Mouse (Mus musculus): ENCODE results near the gene Mgat5. TPM values are rescaled to one million over a fixed set of nuclear protein-coding genes. Genes with fewer than 3 reads are reported as not detected.

Mgat5 gene
- polyA plus RNA-seq, 2 experiments: 6.6 to 8.4 TPM

GRCm38 (mm10) chr1:127296815-127297214 is 92.0 kb downstream of the Mgat5 start:
- H3K4me2 ChIP-seq (replicated peaks; ENCODE audit: low read depth, low read length, severe bottlenecking): no peak overlapping the region
- ATAC-seq (ENCODE audit: low FRiP score, low read depth) (no peak), DNase-seq (ENCODE audit: low spot score) (no peak)
- no peaks in the 10 kb centered on the region for H3K27me3 ChIP-seq (ENCODE audit: control insufficient read depth, insufficient read depth, low read length)
- H3K27ac ChIP-seq (replicated peaks; ENCODE audit: low read depth, low read length): no peak overlapping the region
- WGBS: 84% methylated on average over 3 of the region's 3 CpGs
- H3K9ac ChIP-seq (ENCODE audit: low read depth, low read length, severe bottlenecking): no peak overlapping the region
- no peaks in the 10 kb centered on the region for H3K9me3 ChIP-seq (ENCODE audit: control insufficient read depth, low read length)
- H3K4me3 ChIP-seq (replicated peaks; ENCODE audit: low read length): no peak overlapping the region
- no peak for TF ChIP-seq POLR2A (IDR thresholded peaks at IDR 0.05; ENCODE audit: borderline replicate concordance, extremely low read depth, insufficient read depth, insufficient read length)
- H3K36me3 ChIP-seq (ENCODE audit: control insufficient read depth, insufficient read depth, low read length): no peaks in the 10 kb centered on the region
- H3K4me1 ChIP-seq (ENCODE audit: control insufficient read depth, insufficient read depth, low read length): no peaks in the 10 kb centered on the region

GRCm38 (mm10) chr1:127299774-127300173 is 95.0 kb downstream of the Mgat5 start:
- no peaks in the 10 kb centered on the region for H3K27me3 ChIP-seq (ENCODE audit: control insufficient read depth, insufficient read depth, low read length)
- no peaks in the 10 kb centered on the region for H3K4me1 ChIP-seq (ENCODE audit: control insufficient read depth, insufficient read depth, low read length)
- no peak overlapping the region for H3K27ac ChIP-seq (replicated peaks; ENCODE audit: low read depth, low read length)
- H3K9ac ChIP-seq (ENCODE audit: low read depth, low read length, severe bottlenecking): no peak overlapping the region
- no peak for DNase-seq (ENCODE audit: low spot score)
- WGBS: 86% methylated on average over 1 of the region's 1 CpGs
- H3K4me3 ChIP-seq (replicated peaks; ENCODE audit: low read length): no peak overlapping the region
- H3K4me2 ChIP-seq (replicated peaks; ENCODE audit: low read depth, low read length, severe bottlenecking): no peak overlapping the region
- no peak for ATAC-seq (ENCODE audit: low FRiP score, low read depth)
- TF ChIP-seq POLR2A (IDR thresholded peaks at IDR 0.05; ENCODE audit: borderline replicate concordance, extremely low read depth, insufficient read depth, insufficient read length): no peak
- H3K9me3 ChIP-seq (ENCODE audit: control insufficient read depth, low read length): no peaks in the 10 kb centered on the region
- no peaks in the 10 kb centered on the region for H3K36me3 ChIP-seq (ENCODE audit: control insufficient read depth, insufficient read depth, low read length)

GRCm38 (mm10) chr1:127301038-127301437 is 96.2 kb downstream of the Mgat5 start:
- no peak overlapping the region for H3K4me3 ChIP-seq (replicated peaks; ENCODE audit: low read length)
- no peak for ATAC-seq (ENCODE audit: low FRiP score, low read depth)
- no peaks in the 10 kb centered on the region for H3K27me3 ChIP-seq (ENCODE audit: control insufficient read depth, insufficient read depth, low read length)
- no peak overlapping the region for H3K4me2 ChIP-seq (replicated peaks; ENCODE audit: low read depth, low read length, severe bottlenecking)
- no peak for TF ChIP-seq POLR2A (IDR thresholded peaks at IDR 0.05; ENCODE audit: borderline replicate concordance, extremely low read depth, insufficient read depth, insufficient read length)
- 84% methylated on average over 6 of the region's 6 CpGs for WGBS
- no peak for DNase-seq (ENCODE audit: low spot score)
- no peaks in the 10 kb centered on the region for H3K9me3 ChIP-seq (ENCODE audit: control insufficient read depth, low read length)
- H3K4me1 ChIP-seq (ENCODE audit: control insufficient read depth, insufficient read depth, low read length): no peaks in the 10 kb centered on the region
- H3K27ac ChIP-seq (replicated peaks; ENCODE audit: low read depth, low read length): no peak overlapping the region
- H3K36me3 ChIP-seq (ENCODE audit: control insufficient read depth, insufficient read depth, low read length): no peaks in the 10 kb centered on the region
- H3K9ac ChIP-seq (ENCODE audit: low read depth, low read length, severe bottlenecking): no peak overlapping the region

GRCm38 (mm10) chr1:127302620-127303019 is 97.8 kb downstream of the Mgat5 start:
- 95% methylated on average over 2 of the region's 2 CpGs for WGBS
- no peak for ATAC-seq (ENCODE audit: low FRiP score, low read depth)
- no peaks in the 10 kb centered on the region for H3K4me1 ChIP-seq (ENCODE audit: control insufficient read depth, insufficient read depth, low read length)
- no peak overlapping the region for H3K27ac ChIP-seq (replicated peaks; ENCODE audit: low read depth, low read length)
- TF ChIP-seq POLR2A (IDR thresholded peaks at IDR 0.05; ENCODE audit: borderline replicate concordance, extremely low read depth, insufficient read depth, insufficient read length): no peak
- H3K4me2 ChIP-seq (replicated peaks; ENCODE audit: low read depth, low read length, severe bottlenecking): no peak overlapping the region
- H3K9ac ChIP-seq (ENCODE audit: low read depth, low read length, severe bottlenecking): no peak overlapping the region
- H3K27me3 ChIP-seq (ENCODE audit: control insufficient read depth, insufficient read depth, low read length): no peaks in the 10 kb centered on the region
- H3K9me3 ChIP-seq (ENCODE audit: control insufficient read depth, low read length): no peaks in the 10 kb centered on the region
- no peak overlapping the region for H3K4me3 ChIP-seq (replicated peaks; ENCODE audit: low read length)
- no peak for DNase-seq (ENCODE audit: low spot score)
- no peaks in the 10 kb centered on the region for H3K36me3 ChIP-seq (ENCODE audit: control insufficient read depth, insufficient read depth, low read length)

- H3K4me1 ChIP-seq (ENCODE audit: control insufficient read depth, insufficient read depth, low read length): no peaks in the 10 kb centered on the region
- WGBS: 94% methylated on average over 5 of the region's 5 CpGs
- H3K4me2 ChIP-seq (replicated peaks; ENCODE audit: low read depth, low read length, severe bottlenecking): no peak overlapping the region
- H3K36me3 ChIP-seq (ENCODE audit: control insufficient read depth, insufficient read depth, low read length): no peaks in the 10 kb centered on the region
- DNase-seq (ENCODE audit: low spot score) (no peak), ATAC-seq (ENCODE audit: low FRiP score, low read depth) (no peak)
- no peak overlapping the region for H3K4me3 ChIP-seq (replicated peaks; ENCODE audit: low read length)
- no peak overlapping the region for H3K9ac ChIP-seq (ENCODE audit: low read depth, low read length, severe bottlenecking)
- no peak overlapping the region for H3K27ac ChIP-seq (replicated peaks; ENCODE audit: low read depth, low read length)
- no peak for TF ChIP-seq POLR2A (IDR thresholded peaks at IDR 0.05; ENCODE audit: borderline replicate concordance, extremely low read depth, insufficient read depth, insufficient read length)
- no peaks in the 10 kb centered on the region for H3K9me3 ChIP-seq (ENCODE audit: control insufficient read depth, low read length)
- no peaks in the 10 kb centered on the region for H3K27me3 ChIP-seq (ENCODE audit: control insufficient read depth, insufficient read depth, low read length)
Measured at GRCm38 (mm10) chr1:127303791-127304190, 99.0 kb downstream of the Mgat5 start.

GRCm38 (mm10) chr1:127304281-127304680 is 99.5 kb downstream of the Mgat5 start:
- Histone ChIP-seq H3K36me3 (ENCODE audit: control insufficient read depth, insufficient read depth, low read length) (no peaks in the 10 kb centered on the region), H3K27ac (replicated peaks; ENCODE audit: low read depth, low read length) (no peak overlapping the region), H3K9me3 (ENCODE audit: control insufficient read depth, low read length) (no peaks in the 10 kb centered on the region), H3K9ac (ENCODE audit: low read depth, low read length, severe bottlenecking) (no peak overlapping the region), H3K27me3 (ENCODE audit: control insufficient read depth, insufficient read depth, low read length) (no peaks in the 10 kb centered on the region), H3K4me3 (replicated peaks; ENCODE audit: low read length) (no peak overlapping the region), H3K4me1 (ENCODE audit: control insufficient read depth, insufficient read depth, low read length) (no peaks in the 10 kb centered on the region), H3K4me2 (replicated peaks; ENCODE audit: low read depth, low read length, severe bottlenecking) (no peak overlapping the region)
- 91% methylated on average over 2 of the region's 2 CpGs for WGBS
- TF ChIP-seq POLR2A (IDR thresholded peaks at IDR 0.05; ENCODE audit: borderline replicate concordance, extremely low read depth, insufficient read depth, insufficient read length): no peak
- DNase-seq (ENCODE audit: low spot score) (no peak), ATAC-seq (ENCODE audit: low FRiP score, low read depth) (no peak)
